Mouse (Mus musculus) gastrocnemius, adult 18-20 months (tissue): ENCODE data around the gene Nme2. TPM values are rescaled to one million over a fixed set of nuclear protein-coding genes. Genes with fewer than 3 reads are reported as not detected.
"Not testable (repeated sequence)": the region's sequence is repeated elsewhere in the genome, so short reads cannot be mapped to it uniquely, and the experiment has no call there.

Experiments used
- DNase-seq: peaks from one replicate; pipeline ENCODE4 v3.0.0; 2021; ENCODE audit warnings: low spot score
- total RNA-seq, 2 experiments: library from RNA; stranded (reverse); gene quantifications; 2 replicates each; pipeline ENCODE4 v1.2.3; 2021

Gene Nme2
- total RNA-seq, 2 experiments from 2014 or later = 569 to 638 TPM

DNA sequence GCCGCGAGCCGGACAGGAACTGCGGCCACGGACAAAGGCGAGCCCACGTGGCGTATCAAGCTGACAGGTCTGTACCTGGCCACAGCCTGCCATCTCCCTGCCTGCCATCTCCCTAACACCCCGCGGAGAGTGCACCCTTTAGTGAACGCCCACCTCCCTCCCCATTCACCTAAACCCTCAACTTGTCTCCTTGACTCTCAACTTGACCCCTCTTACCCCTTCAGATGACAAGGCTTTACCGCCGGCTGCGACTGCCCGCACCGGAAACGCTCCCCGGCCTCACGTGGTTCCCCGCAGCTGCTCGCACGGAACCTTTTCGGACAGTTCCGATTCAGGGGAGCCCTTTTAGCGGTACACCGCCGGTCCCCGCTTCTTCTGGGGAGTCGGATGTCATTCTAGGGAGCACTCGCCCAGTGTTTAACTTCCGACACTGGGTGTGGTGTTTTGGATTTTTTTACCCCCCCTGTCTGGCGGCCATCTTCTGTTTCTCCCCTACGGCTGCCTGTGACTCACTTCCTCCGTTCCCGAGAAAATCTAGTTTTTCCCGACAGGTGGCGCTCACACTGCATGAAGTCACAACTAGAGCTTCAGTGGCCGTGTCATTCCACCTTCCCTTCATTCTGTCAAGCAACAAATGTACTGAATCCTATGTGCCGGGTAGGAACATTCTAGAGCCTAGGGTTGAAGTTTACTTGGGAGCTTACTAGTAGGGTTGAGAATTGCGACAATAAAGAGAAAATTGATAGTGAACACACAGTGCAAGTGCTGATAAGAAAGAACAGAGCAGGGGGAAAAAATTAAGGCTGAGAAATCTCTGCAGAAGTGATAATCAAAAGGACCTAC, 12.2 kb upstream of the Nme2 start, which contains the start of the genes Gm20390 and Nme1:
TSS of gene Gm20390 (minus strand) at position 289 of the 843 bp plus-strand sequence.
TSS of gene Nme1 (minus strand) at position 517 of the 843 bp plus-strand sequence.
- peak; percentile 99 for DNase-seq

DNA sequence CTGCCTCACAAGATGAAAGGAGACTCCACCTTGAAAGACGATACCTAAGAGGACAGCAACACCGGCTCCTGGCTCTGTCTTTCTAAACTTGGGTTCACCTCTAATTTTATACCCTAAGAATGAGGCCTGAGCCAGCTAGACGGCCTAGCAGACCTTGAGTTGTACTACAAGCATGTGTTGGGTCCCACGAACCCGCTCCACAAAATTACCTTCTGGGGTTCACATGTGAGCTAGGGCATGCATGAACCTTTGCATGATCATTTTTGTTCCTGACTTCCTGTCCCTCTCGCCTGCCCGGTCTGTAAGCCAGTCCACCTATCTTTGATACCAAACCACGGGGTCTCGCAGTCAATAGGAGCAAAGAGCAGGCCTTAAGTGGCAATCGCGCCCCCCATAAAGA, 11.3 kb upstream of the Nme2 start:
- DNase-seq = no peak

DNA sequence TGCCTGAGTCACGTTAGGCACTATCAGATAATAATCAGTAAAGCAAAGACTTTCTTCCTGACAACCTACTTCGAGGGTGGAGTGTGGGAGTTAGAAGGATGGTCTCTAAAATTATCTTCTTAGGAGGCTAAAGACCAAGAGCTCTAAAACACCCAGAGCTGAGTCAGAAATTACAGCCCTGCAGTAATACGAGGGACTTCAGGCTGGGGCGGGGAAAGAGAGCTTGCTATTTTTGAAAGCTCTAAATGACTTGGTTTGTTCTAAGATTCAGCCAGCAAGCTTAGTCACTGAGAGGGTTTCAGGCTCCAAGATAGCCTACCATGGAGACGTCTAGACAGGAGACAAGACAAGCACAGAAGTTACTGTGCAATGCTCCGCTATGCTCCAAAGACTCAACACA, 9.3 kb upstream of the Nme2 start:
- no peak for DNase-seq

DNA sequence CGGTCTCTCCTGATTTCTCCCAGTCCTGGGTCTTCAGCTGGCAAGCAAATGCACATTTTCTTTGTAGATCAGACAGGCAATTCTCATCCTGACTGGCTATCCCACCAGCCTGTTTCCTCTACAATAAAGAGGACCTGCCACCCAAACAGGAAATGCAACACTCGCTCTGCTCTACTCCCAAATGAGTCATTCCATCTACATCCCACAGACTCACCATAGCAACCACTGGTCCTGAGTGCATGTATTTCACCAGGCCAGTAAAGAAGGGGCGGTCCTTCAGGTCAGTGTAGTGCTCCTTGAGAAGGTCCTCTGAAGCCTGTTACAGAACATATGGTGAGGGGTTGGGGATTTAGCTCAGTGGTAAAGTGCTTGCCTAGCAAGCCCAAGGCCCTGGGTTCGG, 7.0 kb upstream of the Nme2 start:
- DNase-seq = no peak

DNA sequence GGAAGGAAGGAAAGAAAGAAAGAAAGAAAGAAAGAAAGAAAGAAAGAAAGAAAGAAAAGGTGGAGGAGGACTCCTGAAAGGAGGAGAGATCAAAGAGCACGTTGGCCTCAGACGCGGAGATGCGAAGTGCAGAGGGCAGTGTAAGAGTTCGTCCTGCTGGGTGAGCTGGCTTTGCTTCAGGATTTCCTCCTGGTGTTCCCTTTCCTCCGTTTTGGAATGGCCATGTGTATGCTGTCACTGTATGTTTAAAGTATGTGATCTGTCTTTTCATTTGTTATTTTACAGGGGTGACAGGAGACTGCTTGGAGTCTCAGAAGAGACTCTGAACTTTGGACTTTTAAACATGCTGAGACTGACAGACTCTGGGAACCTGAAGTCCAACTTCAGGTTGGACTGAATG, 5.4 kb upstream of the Nme2 start:
- DNase-seq = no peak

DNA sequence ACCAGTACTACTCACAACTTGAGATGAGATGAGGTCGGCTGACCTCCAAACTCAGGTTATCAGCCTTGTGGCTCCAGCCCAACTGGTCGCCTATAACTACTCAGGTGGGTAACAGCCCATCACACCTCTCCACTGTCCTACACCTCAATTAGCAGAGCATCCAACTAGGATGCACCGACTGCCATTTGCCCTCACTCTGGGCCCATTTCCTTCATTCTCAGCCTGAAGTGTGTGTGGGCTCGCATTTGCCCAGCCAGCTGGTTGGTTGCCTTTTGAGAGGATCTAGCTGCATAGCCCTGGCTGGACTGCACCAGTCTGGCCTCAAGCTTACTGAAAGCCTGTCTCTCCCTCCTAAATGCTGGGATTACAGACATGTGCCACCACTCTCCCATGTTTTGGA, 1.7 kb upstream of the Nme2 start:
- no peak for DNase-seq

DNA sequence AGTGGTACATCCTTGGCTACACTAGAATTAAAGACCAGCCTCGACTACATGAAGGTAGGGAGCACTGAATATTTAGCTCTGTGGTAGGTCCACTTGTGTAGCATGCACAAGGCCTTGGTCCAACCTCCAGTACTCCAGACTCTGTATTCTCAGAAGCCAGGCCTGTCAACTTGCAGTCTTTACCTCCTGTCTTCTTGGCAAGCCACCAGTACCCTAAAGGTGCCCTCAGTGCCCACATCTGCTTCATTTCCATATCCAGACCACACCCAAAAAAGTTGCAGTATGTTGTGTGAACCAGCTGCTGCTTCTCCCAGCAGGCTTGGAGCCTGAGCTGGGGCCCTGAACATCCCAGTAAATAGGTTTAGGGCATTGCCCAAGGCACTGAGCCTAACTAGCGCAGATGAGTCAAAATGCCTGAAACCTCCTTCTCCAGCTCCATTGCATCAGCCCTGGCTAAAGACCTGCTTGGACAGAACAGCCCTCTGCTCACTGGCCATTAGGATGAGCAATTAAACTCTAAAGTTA, 1.0 kb upstream of the Nme2 start:
- DNase-seq = no peak

DNA sequence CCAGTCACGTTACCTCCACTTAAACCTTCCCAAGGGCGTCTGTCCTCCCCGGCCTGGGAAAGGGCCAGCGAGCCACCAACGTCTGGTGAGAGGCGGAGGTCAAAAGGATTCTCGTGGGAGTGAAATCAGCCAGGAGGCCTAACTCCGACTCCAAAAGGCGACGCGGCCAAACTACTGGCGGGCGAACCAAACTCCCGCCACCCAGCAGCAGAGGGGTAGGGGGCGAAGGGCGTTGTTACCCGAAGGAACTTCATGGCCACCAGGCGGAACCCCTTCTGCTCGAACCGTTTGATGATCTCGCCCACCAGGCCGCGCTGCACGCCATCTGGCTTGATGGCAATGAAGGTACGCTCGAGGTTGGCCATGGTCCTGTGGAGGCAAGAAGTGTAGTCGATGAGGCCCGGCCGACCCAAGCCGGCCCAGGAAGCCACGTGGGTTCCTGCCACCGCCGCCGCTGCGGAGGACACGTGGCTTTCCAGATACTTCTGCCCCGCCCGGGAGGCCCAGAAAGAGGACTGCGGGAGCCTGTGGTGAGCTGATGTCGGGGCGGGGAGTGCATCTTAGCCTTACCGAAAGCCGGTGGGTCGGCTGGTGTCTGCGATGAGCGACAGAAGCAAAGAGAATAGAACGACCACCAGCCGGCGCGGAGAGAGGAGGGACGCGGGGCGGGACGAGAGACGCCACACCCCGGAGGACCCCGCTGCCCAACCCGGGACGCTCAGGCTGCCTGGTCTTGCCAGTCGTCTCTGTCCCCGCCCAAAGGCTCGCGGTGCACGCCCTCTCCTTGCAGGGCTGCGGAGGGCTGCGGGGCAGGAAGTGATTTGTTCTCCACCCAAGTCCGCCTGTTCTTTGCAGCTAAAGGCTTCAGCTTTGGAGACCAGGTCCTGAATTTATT, 556 bp downstream of the Nme2 start:
- peak; percentile 94 for DNase-seq

DNA sequence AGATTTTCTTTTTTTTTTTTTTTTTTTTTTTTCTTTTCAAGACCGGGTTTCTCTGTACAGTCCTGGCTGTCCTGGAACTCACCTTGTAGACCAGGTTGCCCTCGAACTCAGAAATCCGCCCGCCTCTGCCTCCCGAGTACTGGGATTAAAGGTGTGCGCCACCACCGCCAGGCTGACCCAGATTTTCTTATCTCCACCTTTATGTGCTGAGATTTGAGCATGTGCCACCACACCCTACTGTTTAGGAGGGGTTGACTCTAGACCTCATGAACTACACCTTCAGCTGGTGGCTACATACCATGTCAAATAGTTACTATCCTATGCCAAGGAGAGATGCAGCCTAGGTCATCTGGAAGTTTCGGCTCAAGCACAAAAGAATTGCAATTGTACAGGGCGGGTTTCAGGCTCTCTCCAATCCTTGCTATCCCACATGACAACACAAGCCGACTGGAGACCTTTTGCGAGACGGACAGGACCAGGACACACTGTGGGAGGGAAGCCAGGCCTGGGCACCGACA, 1.3 kb downstream of the Nme2 start:
- DNase-seq = no peak

DNA sequence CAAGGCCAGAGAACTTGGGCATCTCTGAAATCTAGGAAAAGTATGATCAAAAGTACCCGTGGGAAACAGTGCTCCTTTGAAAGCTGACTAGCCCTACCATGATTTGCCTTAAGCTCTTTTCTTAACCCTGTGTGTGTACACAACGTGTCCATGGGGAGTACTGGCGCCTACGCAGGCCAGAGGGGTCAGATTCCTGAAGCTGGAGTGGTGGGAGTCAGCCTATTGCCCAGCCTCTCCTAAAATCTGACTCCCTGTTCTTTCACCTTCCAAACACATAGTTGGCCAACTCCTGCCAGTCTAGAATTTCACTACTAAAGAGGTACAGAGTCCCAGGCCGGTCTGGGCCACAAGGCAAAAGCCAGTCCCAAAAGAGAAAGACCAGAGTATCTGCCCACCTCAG, 3.7 kb downstream of the Nme2 start:
- DNase-seq = peak; percentile 38

DNA sequence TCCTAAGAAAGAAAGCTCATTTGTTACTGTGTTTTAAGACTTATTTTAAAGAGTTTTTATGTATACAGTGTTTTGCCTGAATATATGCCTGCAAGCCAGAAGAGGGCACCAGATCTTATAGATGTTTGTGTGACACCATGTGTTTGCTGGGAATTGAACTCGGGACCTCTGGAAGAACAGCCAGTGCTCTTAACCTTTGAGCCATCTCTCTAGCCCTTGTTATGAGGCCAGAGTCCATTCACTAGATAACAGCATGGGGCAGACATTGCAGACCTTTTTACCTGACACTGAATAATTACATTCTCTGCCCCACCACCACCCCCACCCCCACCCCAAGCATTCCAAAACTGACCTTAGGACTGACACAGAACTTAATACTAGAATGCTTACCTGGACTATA, 6.0 kb downstream of the Nme2 start:
- DNase-seq = no peak

DNA sequence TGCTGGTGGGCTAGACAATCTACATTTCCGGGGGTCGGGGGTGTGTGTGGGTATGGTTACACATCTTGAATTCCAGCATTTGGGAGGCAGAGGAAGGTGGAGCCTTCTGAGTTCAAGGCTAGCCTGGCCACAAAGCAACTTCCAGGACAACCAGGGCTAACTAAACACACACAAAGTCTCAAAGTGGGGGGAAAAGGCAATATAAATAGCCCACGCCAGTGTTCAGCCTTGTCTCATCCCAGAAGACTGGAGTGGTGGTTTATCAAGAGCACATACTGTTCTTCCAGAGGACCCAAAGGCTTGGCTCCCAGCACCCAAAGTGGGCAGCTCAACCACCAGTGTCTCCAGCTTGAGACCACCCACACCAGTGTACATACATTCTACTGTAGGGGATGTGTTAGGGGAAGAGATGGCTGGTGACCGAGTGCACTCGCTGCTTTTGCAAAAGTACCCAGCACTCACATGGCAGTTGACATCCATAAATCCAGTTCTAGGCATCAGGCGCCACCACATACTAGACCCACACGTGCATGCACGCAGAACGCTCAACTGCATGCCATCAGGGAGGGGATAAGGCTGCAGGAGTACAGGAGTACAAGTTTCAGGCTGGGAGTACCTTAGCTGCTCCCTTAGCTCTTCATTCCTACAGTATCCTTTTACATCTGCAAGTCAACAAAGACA, 7.0 kb downstream of the Nme2 start:
- no peak for DNase-seq

DNA sequence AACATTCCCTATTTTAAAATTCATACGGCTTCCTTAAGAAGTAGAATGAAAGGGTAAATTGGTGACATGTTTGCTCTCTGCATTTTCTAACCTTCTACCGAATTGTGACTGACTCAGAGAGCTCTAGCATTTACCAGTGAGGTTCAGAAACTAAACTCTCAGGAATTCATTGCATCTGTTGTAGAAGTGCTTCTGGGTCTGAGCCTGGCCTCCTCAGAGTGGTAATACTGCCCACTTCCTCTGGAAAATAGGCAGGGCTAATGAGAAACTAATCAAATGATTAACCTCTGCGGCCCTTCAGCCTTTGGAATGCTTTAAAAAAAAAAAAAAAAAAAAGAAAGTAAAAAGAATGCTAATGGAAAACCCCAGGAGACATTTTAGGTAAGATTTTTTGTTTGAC, 11.1 kb downstream of the Nme2 start:
- DNase-seq = no peak

DNA sequence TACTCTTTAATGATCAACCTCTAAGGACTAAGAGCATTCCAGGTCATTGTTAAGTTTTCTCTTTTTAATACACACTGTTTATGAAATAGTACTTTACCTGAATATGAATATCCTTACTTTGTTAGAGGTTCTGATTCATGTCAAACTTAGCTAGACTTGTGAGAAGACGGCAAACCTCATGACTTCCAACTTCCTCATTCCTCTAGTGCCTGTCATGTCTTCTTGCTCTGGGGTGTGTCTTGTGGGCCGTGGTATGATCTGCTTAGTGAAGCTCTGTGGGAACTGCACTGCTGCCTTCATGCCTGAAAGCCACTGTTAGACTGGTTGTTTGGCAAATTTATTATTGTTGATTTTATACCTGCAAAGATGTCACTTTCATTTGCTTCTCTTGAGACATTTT, 15.2 kb downstream of the Nme2 start:
- DNase-seq = no peak

DNA sequence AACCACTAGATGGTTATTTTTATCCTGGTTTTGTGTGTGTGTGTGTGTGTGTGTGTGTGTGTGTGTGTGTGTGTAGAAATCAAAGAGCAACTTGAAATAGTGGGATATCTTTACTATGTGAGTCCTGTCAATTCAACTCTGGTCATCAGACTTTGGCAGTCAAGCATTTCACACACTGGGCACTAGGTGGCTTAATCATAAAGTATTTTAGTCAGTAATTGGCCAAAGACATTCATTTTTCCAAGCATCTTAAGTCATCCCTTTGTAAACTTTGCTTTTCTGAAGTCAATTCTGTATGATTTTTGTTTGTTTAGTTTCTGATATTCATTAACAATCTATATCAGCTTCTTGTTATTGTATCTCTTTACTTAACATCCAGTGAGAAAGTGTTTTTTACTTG, 27.0 kb downstream of the Nme2 start:
- no peak for DNase-seq

DNA sequence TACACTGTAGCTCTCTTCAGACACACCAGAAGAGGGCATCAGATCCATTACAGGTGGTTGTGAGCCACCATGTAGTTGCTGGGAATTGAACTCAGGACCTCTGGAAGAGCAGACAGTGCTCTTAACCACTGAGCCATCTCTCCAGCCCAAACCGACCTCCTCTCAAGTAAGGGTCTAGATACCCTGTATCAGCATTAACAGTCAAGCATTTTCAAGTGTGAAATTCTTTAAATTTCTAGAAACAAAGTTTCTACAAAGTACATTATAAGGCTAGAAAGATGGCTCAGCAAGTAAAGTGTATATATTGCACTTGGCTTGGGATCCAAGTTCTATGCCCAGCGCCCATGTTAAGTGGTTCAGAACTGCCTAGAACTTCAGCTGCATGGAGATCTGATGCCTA, 41.0 kb downstream of the Nme2 start:
- DNase-seq = not testable (repeated sequence)

DNA sequence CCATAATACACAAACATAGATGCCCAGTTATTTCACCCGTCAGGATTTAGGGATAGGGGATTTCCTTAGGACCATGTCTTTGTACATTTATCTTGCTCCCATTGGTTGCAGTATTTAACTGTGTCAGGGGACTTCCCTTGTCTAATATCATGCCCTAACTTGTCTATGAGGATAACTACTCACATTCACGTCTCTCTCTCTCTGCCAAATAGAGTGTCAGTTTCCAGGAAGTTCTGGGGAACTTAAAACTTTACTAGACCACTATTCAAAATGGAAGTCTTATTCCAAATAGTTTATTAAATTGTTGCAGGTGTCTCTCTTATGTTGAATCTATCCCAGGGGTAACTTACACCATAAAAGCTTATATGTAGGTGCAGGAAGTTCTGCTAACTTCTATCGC, 44.5 kb downstream of the Nme2 start:
- no peak for DNase-seq

DNA sequence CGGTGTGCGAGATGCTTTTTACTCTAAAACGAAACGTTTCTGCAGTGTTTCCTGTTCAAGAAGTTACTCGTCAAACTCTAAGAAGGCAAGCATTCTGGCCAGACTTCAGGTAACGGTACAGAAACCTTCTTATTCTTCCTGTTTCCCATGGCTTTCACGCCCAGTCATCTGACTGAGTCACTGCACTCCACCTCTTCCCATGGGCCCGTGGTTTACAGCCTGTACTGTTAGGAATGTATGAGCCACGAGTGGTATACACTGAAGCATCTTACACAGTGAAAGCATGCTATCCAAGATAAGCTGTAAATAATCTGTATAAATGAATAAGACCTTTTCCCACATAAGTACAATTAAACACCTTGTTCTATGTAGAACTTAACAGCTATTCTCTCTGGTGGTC, 47.2 kb downstream of the Nme2 start:
- no peak for DNase-seq

DNA sequence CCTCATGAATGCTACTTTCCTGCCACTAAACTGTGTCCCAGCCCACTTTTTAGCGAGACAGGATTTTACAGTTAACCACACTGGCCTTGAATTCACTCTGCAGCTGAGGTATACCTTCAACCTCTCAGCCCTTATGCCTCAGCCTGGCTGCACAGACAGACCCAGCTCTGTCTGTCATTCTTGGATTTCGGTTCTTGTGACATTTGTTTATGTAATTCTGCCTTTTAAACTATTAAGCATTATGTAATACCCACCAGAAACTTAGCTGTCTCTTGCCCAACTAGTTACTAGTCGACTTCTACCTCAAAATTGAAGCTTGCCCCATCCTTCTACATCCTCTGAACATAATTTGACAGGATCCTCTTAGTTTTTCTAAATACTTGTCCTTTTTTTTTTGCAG, 48.2 kb downstream of the Nme2 start:
- DNase-seq = no peak

DNA sequence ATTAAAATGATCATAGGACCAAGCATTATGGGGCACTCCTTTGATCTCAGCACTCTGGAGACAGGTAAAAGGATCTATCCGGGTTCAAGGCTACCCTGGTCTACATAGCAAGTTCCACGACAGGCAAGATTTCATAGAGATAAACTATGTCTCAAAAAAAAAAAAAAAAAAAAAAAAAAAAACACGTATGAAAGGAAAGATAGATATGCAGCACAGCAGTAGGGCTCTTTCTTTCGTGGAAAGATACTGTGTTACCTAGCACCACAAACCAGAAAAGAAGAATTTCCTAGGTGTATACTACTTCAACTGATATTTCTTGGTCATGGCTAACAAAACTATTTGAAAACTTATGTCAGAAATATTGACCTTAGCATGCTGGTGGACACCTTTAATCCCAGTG, 49.2 kb downstream of the Nme2 start:
- no peak for DNase-seq
